Mouse (Mus musculus): ENCODE results near the gene Srrd. TPM values are rescaled to one million over a fixed set of nuclear protein-coding genes. Genes with fewer than 3 reads are reported as not detected.

Gene Srrd
- polyA plus RNA-seq, 1 experiment from 2014 or later: 9.4 TPM

GRCm38 (mm10) chr5:112290536-112290880 is 52.3 kb downstream of the Srrd start:
- peaks cover 91% of the 10 kb centered on the region for H3K4me1 ChIP-seq (ENCODE audit: insufficient read depth)
- WGBS (ENCODE audit: insufficient replicate concordance): 85% methylated on average over 8 of the region's 8 CpGs
- no peak for TF ChIP-seq EP300 (IDR thresholded peaks at IDR 0.05; ENCODE audit: low read depth)
- TF ChIP-seq CTCF (IDR thresholded peaks at IDR 0.05; ENCODE audit: low read depth): no peak
- ATAC-seq: no peak
- no peaks in the 10 kb centered on the region for H3K9me3 ChIP-seq (ENCODE audit: low read length)
- H3K9ac ChIP-seq (replicated peaks): no peak overlapping the region
- no peaks in the 10 kb centered on the region for H3K27me3 ChIP-seq (ENCODE audit: insufficient read depth, low read length)
- H3K4me3 ChIP-seq (ENCODE audit: low read depth, low read length): no peak overlapping the region
- peaks cover 2% of the 10 kb centered on the region; the same call in 1 of the 2 replicates for H3K36me3 ChIP-seq (replicated peaks; ENCODE audit: insufficient read depth, low read length)
- H3K27ac ChIP-seq (ENCODE audit: low read depth): peak overlapping the region; percentile 8; the same call in 1 of the 2 replicates
- no peak overlapping the region for H3K4me2 ChIP-seq (ENCODE audit: low read depth, low read length)
- DNase-seq: no peak

- H3K27me3 ChIP-seq (ENCODE audit: insufficient read depth, low read length): no peaks in the 10 kb centered on the region
- H3K4me1 ChIP-seq (ENCODE audit: insufficient read depth): peaks cover 90% of the 10 kb centered on the region
- TF ChIP-seq CTCF (IDR thresholded peaks at IDR 0.05; ENCODE audit: low read depth): no peak
- no peak for TF ChIP-seq EP300 (IDR thresholded peaks at IDR 0.05; ENCODE audit: low read depth)
- peak overlapping the region; percentile 31 for H3K4me2 ChIP-seq (ENCODE audit: low read depth, low read length)
- peaks cover 2% of the 10 kb centered on the region; the same call in 1 of the 2 replicates for H3K36me3 ChIP-seq (replicated peaks; ENCODE audit: insufficient read depth, low read length)
- peak overlapping the region; percentile 65 for H3K27ac ChIP-seq (ENCODE audit: low read depth)
- no peak overlapping the region for H3K9ac ChIP-seq (replicated peaks)
- DNase-seq: no peak
- peak; percentile 35; the same call in 1 of the 2 replicates for ATAC-seq
- no peaks in the 10 kb centered on the region for H3K9me3 ChIP-seq (ENCODE audit: low read length)
- no peak overlapping the region for H3K4me3 ChIP-seq (ENCODE audit: low read depth, low read length)
- 70% methylated on average over 16 of the region's 16 CpGs for WGBS (ENCODE audit: insufficient replicate concordance)
Measured at GRCm38 (mm10) chr5:112289819-112290535, 52.9 kb downstream of the Srrd start.

- peaks cover 5% of the 10 kb centered on the region; the same call in 1 of the 2 replicates for H3K36me3 ChIP-seq (replicated peaks; ENCODE audit: insufficient read depth, low read length)
- no peaks in the 10 kb centered on the region for H3K9me3 ChIP-seq (ENCODE audit: low read length)
- no peak for DNase-seq
- H3K27ac ChIP-seq (ENCODE audit: low read depth): peak overlapping the region; percentile 65
- H3K9ac ChIP-seq (replicated peaks): no peak overlapping the region
- peak overlapping the region; percentile 31; the same call in 1 of the 2 replicates for H3K4me2 ChIP-seq (ENCODE audit: low read depth, low read length)
- TF ChIP-seq EP300 (IDR thresholded peaks at IDR 0.05; ENCODE audit: low read depth) (no peak), CTCF (IDR thresholded peaks at IDR 0.05; ENCODE audit: low read depth) (no peak)
- WGBS (ENCODE audit: insufficient replicate concordance): 48% methylated on average over 8 of the region's 8 CpGs
- H3K27me3 ChIP-seq (ENCODE audit: insufficient read depth, low read length): no peaks in the 10 kb centered on the region
- no peak overlapping the region for H3K4me3 ChIP-seq (ENCODE audit: low read depth, low read length)
- peaks cover 90% of the 10 kb centered on the region for H3K4me1 ChIP-seq (ENCODE audit: insufficient read depth)
- no peak for ATAC-seq
Measured at GRCm38 (mm10) chr5:112289236-112289635, 53.6 kb downstream of the Srrd start.

GRCm38 (mm10) chr5:112288193-112289141 is 54.4 kb downstream of the Srrd start:
- no peak for ATAC-seq
- Histone ChIP-seq H3K4me3 (ENCODE audit: low read depth, low read length) (no peak overlapping the region), H3K27ac (ENCODE audit: low read depth) (peak overlapping the region; percentile 71), H3K36me3 (replicated peaks; ENCODE audit: insufficient read depth, low read length) (peaks cover 5% of the 10 kb centered on the region; the same call in 1 of the 2 replicates), H3K9me3 (ENCODE audit: low read length) (no peaks in the 10 kb centered on the region), H3K27me3 (ENCODE audit: insufficient read depth, low read length) (no peaks in the 10 kb centered on the region), H3K4me2 (ENCODE audit: low read depth, low read length) (0 out of 2 replicates have a peak overlapping the region, but pooled peaks have one; percentile 26), H3K4me1 (ENCODE audit: insufficient read depth) (peaks cover 90% of the 10 kb centered on the region), H3K9ac (replicated peaks) (peak overlapping the region; percentile 11)
- DNase-seq: no peak
- WGBS (ENCODE audit: insufficient replicate concordance): 67% methylated on average over 9 of the region's 9 CpGs
- TF ChIP-seq EP300 (IDR thresholded peaks at IDR 0.05; ENCODE audit: low read depth): no peak
- TF ChIP-seq CTCF (IDR thresholded peaks at IDR 0.05; ENCODE audit: low read depth): 0 out of 2 replicates have a peak, but pooled peaks have one; percentile 7

GRCm38 (mm10) chr5:112287652-112288051 is 55.2 kb downstream of the Srrd start:
- Histone ChIP-seq H3K4me3 (ENCODE audit: low read depth, low read length) (no peak overlapping the region), H3K27me3 (ENCODE audit: insufficient read depth, low read length) (no peaks in the 10 kb centered on the region), H3K4me1 (ENCODE audit: insufficient read depth) (peaks cover 90% of the 10 kb centered on the region), H3K36me3 (replicated peaks; ENCODE audit: insufficient read depth, low read length) (peaks cover 5% of the 10 kb centered on the region; the same call in 1 of the 2 replicates), H3K27ac (ENCODE audit: low read depth) (peak overlapping the region; percentile 71), H3K9me3 (ENCODE audit: low read length) (no peaks in the 10 kb centered on the region), H3K4me2 (ENCODE audit: low read depth, low read length) (peak overlapping the region; percentile 43), H3K9ac (replicated peaks) (no peak overlapping the region; the same call in 1 of the 2 replicates)
- DNase-seq: no peak
- ATAC-seq: no peak
- TF ChIP-seq CTCF (IDR thresholded peaks at IDR 0.05; ENCODE audit: low read depth) (no peak), EP300 (IDR thresholded peaks at IDR 0.05; ENCODE audit: low read depth) (no peak)
- 84% methylated on average over 2 of the region's 2 CpGs for WGBS (ENCODE audit: insufficient replicate concordance)

Other genes with a start within 250 kb of the Srrd start
- 0.59 and 0.86 TPM in 2 replicates for gene Cryba4, start 90.5 kb downstream of the Srrd start, polyA plus RNA-seq (2015; fragmentation: Nextera tagmentation; extraction: Ambion mirVana)
- 0.33 TPM in 1 of 2 replicates, not detected in the other for gene Crybb1, start 87.2 kb downstream of the Srrd start, polyA plus RNA-seq (2015; fragmentation: Nextera tagmentation; extraction: Ambion mirVana)
- gene Tpst2, start 66.3 kb downstream of the Srrd start, polyA plus RNA-seq (2015; fragmentation: Nextera tagmentation; extraction: Ambion mirVana): 34.5 and 36.2 TPM in 2 replicates
- gene Tfip11, start 16.7 kb downstream of the Srrd start, polyA plus RNA-seq (2015; fragmentation: Nextera tagmentation; extraction: Ambion mirVana): 6.7 and 8.0 TPM in 2 replicates
- gene Hps4, start within 50 bp of the Srrd start, polyA plus RNA-seq (2015; fragmentation: Nextera tagmentation; extraction: Ambion mirVana): 11.5 and 12.5 TPM in 2 replicates
- gene Gm6583, start 13.0 kb upstream of the Srrd start, polyA plus RNA-seq (2015; fragmentation: Nextera tagmentation; extraction: Ambion mirVana): 0.16 and 0.17 TPM in 2 replicates
- gene Asphd2, start 51.8 kb upstream of the Srrd start, polyA plus RNA-seq (2015; fragmentation: Nextera tagmentation; extraction: Ambion mirVana): 0.21 TPM in 1 of 2 replicates, not detected in the other
- not detected in 2 replicates for gene Gm6588, start 106.4 kb upstream of the Srrd start, polyA plus RNA-seq (2015; fragmentation: Nextera tagmentation; extraction: Ambion mirVana)
- not detected in 2 replicates for gene Sez6l, start 234.1 kb upstream of the Srrd start, polyA plus RNA-seq (2015; fragmentation: Nextera tagmentation; extraction: Ambion mirVana)

Data from liver, postnatal 0 days (tissue).